Mouse (Mus musculus) stomach, embryonic 16.5 days (tissue): ENCODE data around the gene Clec3b. TPM values are rescaled to one million over a fixed set of nuclear protein-coding genes. Genes with fewer than 3 reads are reported as not detected.

ENCODE experiments used
- ATAC-seq: fragments of 200-750 bp; cut with Nextera tagmentation; 2 replicates; pipeline ENCODE4 v1.8.0; 2017; ENCODE audit warnings: moderate number of reproducible peaks, moderate TSS enrichment; ENCODE audit not compliant: insufficient read depth, low FRiP score
- H3K27ac ChIP-seq: fragments of 300-500 bp; sonication (generic); 2 replicates; pipeline ENCODE4 v1.5.1; 2014; ENCODE audit warnings: low read length
- H3K27me3 ChIP-seq: fragments of 300-500 bp; sonication (generic); 2 replicates; pipeline ENCODE4 v1.6.1; 2014; ENCODE audit warnings: low read length, control low read depth, mixed read lengths; ENCODE audit not compliant: control insufficient read depth, insufficient read depth
- H3K36me3 ChIP-seq: fragments of 300-500 bp; sonication (generic); 2 replicates; pipeline ENCODE4 v1.6.1; 2014; ENCODE audit warnings: low read length; ENCODE audit not compliant: control insufficient read depth, insufficient read depth
- H3K4me1 ChIP-seq: fragments of 300-500 bp; sonication (generic); 2 replicates; pipeline ENCODE4 v1.6.1; 2014; ENCODE audit warnings: low read length, control low read depth, mixed read lengths; ENCODE audit not compliant: control insufficient read depth, insufficient read depth
- H3K4me2 ChIP-seq: fragments of 300-500 bp; sonication (generic); 2 replicates; pipeline ENCODE4 v1.6.1; 2014; ENCODE audit warnings: low read depth, low read length, mixed read lengths
- H3K4me3 ChIP-seq: fragments of 300-500 bp; sonication (generic); replicated peaks from 2 replicates; pipeline ENCODE4 v1.5.1; 2014; ENCODE audit warnings: mild to moderate bottlenecking, low read length
- H3K9ac ChIP-seq: fragments of 300-500 bp; sonication (generic); 2 replicates; pipeline ENCODE4 v1.6.1; 2014; ENCODE audit warnings: low read length
- H3K9me3 ChIP-seq: fragments of 300-500 bp; sonication (generic); replicated peaks from 2 replicates; pipeline ENCODE4 v1.6.1; 2016; ENCODE audit warnings: low read length, control low read depth; ENCODE audit not compliant: control insufficient read depth
- WGBS: fragments of 180-500 bp; shearing (Covaris S2); extraction: QIAGEN DNeasy Blood & Tissue Kit; methylation state at CpG from one replicate; pipeline ENCODE4 v1.1.7; 2014; 5-methylcytosine and 5-hydroxymethylcytosine counted together
- polyA plus RNA-seq: library from polyadenylated mRNA; unstranded; fragments of >200 nt; fragmentation: Nextera tagmentation; extraction: Ambion mirVana; gene quantifications from 2 replicates; pipeline ENCODE4 v1.2.1, GENCODE M21; 2015

Gene Clec3b
- polyA plus RNA-seq, 1 experiment from 2014 or later = 1.8 TPM

DNA sequence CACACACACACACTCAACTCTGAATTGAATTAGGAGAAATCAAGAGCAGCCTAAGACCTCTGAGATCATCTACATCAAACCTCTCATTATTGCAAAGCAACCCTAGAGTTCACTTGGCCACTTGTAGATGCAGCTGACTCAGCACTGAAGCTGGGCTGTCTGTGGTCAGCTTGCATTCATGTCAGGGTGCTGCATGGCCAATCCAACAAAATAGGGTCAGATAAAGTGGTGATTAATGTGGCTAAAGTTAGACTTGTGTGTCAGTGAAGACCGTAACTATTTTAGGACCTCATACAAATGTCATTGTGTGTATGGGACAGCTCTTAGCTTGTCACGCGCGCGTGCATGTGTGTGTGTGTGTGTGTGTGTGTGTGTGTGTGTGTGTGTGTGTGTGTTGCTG is 36.8 kb downstream of the Clec3b start:
- H3K4me1 ChIP-seq = no peaks in the 10 kb centered on the region
- ATAC-seq = no peak
- 95% methylated on average over 5 of the region's 5 CpGs for WGBS
- H3K27ac ChIP-seq = no peak overlapping the region
- no peaks in the 10 kb centered on the region for H3K9me3 ChIP-seq
- no peak overlapping the region for H3K9ac ChIP-seq
- H3K4me2 ChIP-seq = no peak overlapping the region
- no peak overlapping the region for H3K4me3 ChIP-seq
- no peaks in the 10 kb centered on the region for H3K27me3 ChIP-seq
- H3K36me3 ChIP-seq = 0 out of 2 replicates have a peak, but pooled peaks cover 3% of the 10 kb centered on the region

- Histone ChIP-seq H3K27ac (no peak overlapping the region), H3K4me3 (no peak overlapping the region), H3K9ac (no peak overlapping the region), H3K4me1 (no peaks in the 10 kb centered on the region), H3K36me3 (0 out of 2 replicates have a peak, but pooled peaks cover 3% of the 10 kb centered on the region), H3K4me2 (no peak overlapping the region), H3K27me3 (no peaks in the 10 kb centered on the region), H3K9me3 (no peaks in the 10 kb centered on the region)
- 80% methylated on average over 2 of the region's 2 CpGs for WGBS
- ATAC-seq = no peak
Observed at GRCm38 (mm10) chr9:123188271-123188670, 37.5 kb downstream of the Clec3b start.

DNA sequence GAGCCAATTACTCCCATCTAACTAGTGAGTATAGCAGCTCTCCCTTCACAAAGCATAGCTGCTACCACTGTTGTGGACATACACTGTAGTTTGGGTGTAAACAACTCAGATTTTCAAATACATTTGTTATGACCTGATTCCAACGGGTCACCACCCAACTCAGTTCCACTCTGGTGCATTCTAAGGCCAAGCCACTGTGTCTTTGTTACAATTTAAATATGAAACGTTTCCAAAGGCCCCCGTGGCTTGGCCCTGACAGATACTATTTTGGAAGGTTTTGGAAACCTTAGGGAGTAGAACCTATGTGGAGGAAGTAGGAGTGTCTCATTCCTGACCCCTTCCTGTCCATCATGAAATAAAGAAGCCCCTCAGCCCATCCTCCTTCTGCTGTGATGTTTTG is 49.4 kb downstream of the Clec3b start:
- Histone ChIP-seq H3K4me3 (no peak overlapping the region), H3K36me3 (peaks cover 3% of the 10 kb centered on the region; the same call in 1 of the 2 replicates), H3K9me3 (no peaks in the 10 kb centered on the region), H3K4me2 (no peak overlapping the region), H3K27ac (no peak overlapping the region), H3K9ac (no peak overlapping the region), H3K4me1 (no peaks in the 10 kb centered on the region), H3K27me3 (no peaks in the 10 kb centered on the region)
- WGBS = 65% methylated on average over 3 of the region's 3 CpGs
- no peak for ATAC-seq

- Histone ChIP-seq H3K36me3 (no peaks in the 10 kb centered on the region), H3K27me3 (no peaks in the 10 kb centered on the region), H3K4me2 (no peak overlapping the region), H3K4me3 (no peak overlapping the region), H3K4me1 (0 out of 2 replicates have a peak, but pooled peaks cover 3% of the 10 kb centered on the region), H3K9ac (no peak overlapping the region), H3K27ac (peak overlapping the region; percentile 5; the same call in 1 of the 2 replicates), H3K9me3 (no peaks in the 10 kb centered on the region)
- 25% methylated on average over 2 of the region's 2 CpGs for WGBS
- ATAC-seq = no peak
Observed at GRCm38 (mm10) chr9:123206526-123206925, 55.8 kb downstream of the Clec3b start.

DNA sequence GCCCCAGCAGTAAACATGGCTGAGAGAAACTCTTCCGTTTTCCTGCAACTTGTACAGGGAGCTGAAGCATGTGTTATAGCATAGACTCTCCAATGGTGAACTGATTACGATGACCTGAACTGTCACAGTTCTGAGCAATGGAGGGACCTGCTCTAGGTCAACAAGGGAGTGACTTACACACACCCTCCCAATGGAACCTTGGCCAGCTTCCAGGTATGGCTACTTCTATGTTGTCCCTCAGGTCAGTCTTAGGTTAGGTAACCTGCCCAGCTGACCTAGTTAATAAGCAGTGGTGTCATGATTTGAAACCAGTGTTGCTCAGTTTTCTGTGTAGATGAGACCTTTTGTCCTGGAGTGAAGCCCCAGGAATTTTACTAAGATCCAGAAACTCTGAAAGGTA is 56.2 kb downstream of the Clec3b start:
- Histone ChIP-seq H3K4me1 (0 out of 2 replicates have a peak, but pooled peaks cover 3% of the 10 kb centered on the region), H3K4me3 (no peak overlapping the region), H3K27me3 (no peaks in the 10 kb centered on the region), H3K9me3 (no peaks in the 10 kb centered on the region), H3K4me2 (no peak overlapping the region), H3K9ac (no peak overlapping the region), H3K36me3 (no peaks in the 10 kb centered on the region), H3K27ac (peak overlapping the region; percentile 5; the same call in 1 of the 2 replicates)
- ATAC-seq = peak; percentile 79; the same call in 1 of the 2 replicates
- WGBS = 60% methylated on average over 2 of the region's 2 CpGs

Other genes starting within 250 kb of the Clec3b start
- gene Zfp105, start 227.9 kb upstream of the Clec3b start, polyA plus RNA-seq = 12.0 and 12.6 TPM in 2 replicates
- 27.4 and 32.7 TPM in 2 replicates for gene 1110059G10Rik, start 199.9 kb upstream of the Clec3b start, polyA plus RNA-seq
- 32.0 and 36.2 TPM in 2 replicates for gene Kif15, start 199.9 kb upstream of the Clec3b start, polyA plus RNA-seq
- 18.7 and 20.7 TPM in 2 replicates for gene Tmem42, start 129.6 kb upstream of the Clec3b start, polyA plus RNA-seq
- gene Tgm4, start 116.2 kb upstream of the Clec3b start, polyA plus RNA-seq = 0.48 and 0.50 TPM in 2 replicates
- 73.4 and 78.5 TPM in 2 replicates for gene Zdhhc3, start 37.7 kb upstream of the Clec3b start, polyA plus RNA-seq
- gene Exosc7, start 37.7 kb upstream of the Clec3b start, polyA plus RNA-seq = 112 and 125 TPM in 2 replicates
- gene Cdcp1, start 65.1 kb downstream of the Clec3b start, polyA plus RNA-seq = 14.5 and 18.6 TPM in 2 replicates
- 4.1 and 4.4 TPM in 2 replicates for gene Tmem158, start 109.8 kb downstream of the Clec3b start, polyA plus RNA-seq
- gene Lars2, start 216.0 kb downstream of the Clec3b start, polyA plus RNA-seq = 790 and 882 TPM in 2 replicates